Mouse (Mus musculus) monocyte, adult 5-6 weeks (primary cell): ENCODE measurements around the gene Nol8. TPM values are rescaled to one million over a fixed set of nuclear protein-coding genes. Genes with fewer than 3 reads are reported as not detected.

Source experiments
- ATAC-seq: fragments of 153-309, 156-312 bp; replicated peaks from 2 replicates; pipeline ENCODE4 v1.8.0; 2017; ENCODE audit warnings: mild to moderate bottlenecking; ENCODE audit not compliant: low TSS enrichment, insufficient number of reproducible peaks, severe bottlenecking, poor library complexity, low FRiP score
- total RNA-seq: library from RNA; stranded (forward); fragments of 200-1000, 200-491, 200-594 nt; gene quantifications from 3 replicates; pipeline ENCODE4 v1.2.3, GENCODE M21; 2017

The Nol8 gene
- total RNA-seq, 1 experiment from 2014 or later, result 37.5 TPM

DNA sequence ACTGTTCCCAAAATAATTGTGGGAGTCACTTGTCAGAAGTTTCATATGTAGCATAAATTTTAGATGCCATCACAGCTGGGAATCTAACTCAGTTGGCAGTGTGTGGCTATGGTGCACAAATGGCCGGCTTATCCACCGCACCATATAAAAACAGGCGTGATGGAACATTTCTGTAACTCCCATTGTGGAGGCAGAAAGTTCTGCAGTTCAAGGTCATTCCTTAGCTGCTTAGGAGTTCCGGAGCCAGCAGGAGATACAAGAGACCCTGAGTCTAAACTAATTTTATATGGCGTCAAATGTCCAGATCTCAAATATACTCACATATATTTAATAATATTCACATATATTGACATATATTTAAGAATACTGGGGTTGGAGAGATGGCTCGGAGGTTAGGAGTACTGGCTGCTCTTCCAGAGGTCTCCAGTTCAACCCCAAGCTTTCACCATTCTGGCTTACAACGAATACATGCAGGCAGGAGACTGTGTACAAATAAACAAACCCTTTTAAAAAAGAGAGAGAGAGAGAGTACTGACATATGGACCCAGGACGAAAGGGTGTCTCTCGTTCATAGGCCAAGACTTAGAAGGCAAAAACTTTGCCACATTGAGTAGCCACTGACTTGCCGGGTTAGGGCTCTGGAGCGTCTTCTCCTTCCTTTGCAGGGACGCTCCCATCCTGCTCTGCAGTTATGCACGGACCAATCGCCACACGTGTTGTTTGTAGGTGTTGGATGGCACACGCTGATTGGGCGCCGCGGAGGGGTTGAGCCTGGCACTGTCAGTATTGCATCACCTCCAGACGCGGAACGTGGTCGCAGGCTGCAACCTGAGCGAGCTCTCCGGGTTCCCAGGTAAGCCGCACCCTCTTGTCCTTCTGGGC lies 28.7 kb downstream of the Nol8 start, which contains the start of gene Iars:
Iars (plus strand) TSS at position 750 of the 882 bp plus-strand sequence.
- ATAC-seq, result peak; percentile 100

DNA sequence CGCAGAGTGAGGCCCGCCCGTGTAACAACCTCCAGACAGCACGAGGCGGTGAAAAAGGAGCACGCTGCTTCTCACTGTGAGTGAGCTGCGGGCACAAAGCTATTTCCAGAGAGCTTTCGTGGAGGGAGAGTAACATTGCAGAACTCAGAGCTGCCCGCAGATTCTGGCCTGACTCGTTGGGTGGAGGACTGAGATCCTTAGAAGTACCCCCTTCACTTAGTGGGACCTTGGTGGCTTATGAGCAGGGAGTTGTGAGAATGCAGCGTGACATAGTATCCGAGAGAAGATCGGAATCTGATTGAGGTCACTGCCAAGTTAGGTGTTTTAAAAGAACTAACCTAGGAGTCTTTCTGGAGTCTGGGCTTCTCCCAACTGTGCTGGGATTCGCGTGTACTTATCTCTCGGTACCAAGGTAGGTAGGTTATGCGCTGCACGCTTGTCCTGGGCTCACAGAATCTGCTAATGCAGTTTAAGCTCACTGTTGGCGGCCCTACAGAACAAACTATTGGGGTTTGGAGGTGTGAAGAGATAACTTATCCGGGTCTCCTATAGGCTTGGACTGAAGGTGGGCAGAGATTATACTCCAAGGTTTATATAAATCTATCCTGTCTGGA lies 29.5 kb downstream of the Nol8 start:
- ATAC-seq, result no peak

GRCm38 (mm10) chr13:49684266-49684665 lies 31.4 kb downstream of the Nol8 start:
- no peak for ATAC-seq

GRCm38 (mm10) chr13:49691056-49691455 lies 38.2 kb downstream of the Nol8 start:
- ATAC-seq, result no peak

DNA sequence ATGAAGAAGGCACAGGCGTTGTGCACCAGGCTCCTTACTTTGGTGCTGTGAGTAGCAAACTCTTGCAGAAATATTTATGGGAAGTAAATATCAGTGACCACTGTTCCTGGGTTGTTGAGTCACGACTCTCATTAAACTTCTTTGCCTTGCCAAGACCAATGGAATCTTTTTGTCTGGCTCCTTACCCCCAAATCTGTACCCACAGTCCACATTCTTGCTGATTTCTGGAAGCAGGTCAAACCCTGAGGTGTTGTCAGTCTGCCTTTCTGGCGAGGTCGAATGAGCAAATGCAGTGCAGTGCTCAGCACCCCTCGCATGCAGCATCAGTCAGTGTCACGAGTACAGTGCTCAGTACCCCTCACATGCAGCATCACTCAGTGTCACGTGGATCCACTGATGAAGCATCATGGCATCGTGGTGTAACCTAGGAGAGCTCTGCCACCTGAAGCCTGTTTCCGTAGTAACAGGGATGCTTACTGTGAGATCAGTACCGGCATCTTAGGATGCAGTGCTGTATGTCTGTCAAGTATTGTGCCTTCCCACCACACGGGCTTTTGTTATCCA lies 50.4 kb downstream of the Nol8 start:
- no peak for ATAC-seq

DNA sequence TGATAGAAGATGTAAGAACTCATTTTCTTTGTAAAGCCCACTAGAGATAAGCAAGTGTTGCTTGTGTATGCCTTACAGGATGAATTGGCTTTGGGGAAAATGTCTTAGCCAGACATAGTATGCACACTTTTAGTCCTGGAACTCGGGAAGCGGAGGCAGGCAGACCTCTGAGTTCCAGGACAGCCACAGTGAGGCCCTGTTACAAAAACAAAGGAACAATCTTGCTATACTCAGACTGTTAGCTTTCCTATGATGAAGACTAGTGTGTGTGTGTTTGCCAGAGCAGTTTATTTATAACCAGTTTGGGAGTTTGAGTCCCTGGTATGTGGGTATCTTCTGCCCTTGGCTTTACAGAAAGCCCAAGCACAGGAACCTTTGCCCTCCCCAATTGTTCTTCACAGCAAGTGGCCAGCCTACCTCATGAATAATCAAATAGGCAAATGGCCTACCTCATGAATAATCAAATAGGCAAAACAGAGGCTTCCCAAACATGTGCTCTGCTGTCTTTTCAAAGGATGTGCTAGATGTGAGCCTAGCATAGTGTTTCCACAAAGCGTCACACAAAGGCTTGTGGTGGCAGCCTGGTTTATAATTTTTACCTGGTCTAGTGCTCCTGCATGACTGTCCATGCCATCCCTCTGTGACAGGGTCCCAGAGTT lies 53.3 kb downstream of the Nol8 start:
- no peak for ATAC-seq

DNA sequence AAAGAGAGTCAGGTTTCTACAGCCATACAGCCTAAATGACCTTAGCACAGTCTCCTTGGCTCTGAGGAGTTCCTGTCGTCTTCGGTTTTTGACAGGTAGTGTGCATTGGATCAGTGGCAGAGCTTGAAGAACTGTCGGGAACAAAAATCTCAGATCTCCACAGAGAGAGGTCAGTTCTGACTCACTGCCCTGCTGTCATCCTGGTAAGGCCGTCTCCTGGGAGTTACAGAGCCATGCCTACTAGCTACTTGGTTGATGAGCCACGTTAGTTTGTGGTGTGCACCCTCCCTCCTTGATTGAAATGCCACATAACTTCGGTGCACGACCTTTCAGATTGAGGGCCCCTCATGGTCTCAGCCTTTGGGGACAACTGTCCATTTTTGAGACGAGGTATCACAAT lies 55.4 kb downstream of the Nol8 start:
- ATAC-seq, result no peak

DNA sequence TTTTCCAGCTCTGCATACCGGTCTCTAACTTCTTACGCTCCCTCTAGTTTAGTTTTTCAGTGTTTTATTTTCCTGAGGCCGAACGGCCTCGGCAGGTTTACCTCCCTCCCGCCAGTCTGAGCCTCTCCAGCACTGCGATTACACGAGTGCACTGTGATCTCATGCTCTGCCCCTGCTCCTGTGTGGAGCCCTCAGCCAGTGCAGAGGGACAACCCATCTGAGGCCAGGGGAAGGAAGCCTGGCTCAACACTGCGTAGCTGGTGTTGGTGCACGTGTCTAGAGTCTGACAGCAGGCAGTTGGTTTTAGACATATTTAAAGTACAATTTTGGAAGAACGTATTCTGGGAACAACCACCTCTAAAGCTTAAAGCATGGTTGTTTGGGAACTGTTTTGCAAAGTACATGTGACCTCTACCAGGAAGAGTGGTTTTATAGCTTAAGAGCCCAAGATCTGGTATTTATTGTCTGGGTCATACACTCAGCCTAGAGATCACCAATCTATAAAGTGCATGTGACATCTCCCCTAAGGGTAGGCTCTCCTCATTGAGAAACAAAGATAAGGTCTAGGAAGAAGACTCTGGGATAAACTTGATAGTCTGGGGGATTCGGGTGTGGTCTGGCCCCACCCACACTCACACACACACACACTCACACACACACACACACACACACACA lies 59.3 kb downstream of the Nol8 start:
- ATAC-seq, result no peak

- no peak for ATAC-seq
Observed at GRCm38 (mm10) chr13:49719310-49719709, 66.4 kb downstream of the Nol8 start.

Other genes starting within 250 kb of the Nol8 start
- gene Ippk, start 231.8 kb upstream of the Nol8 start, total RNA-seq, result 5.0 to 8.4 TPM (median 7.5 TPM) in 3 replicates
- 1.9 to 2.1 TPM (median 2.0 TPM) in 3 replicates for gene Tes3-ps, start 159.8 kb upstream of the Nol8 start, total RNA-seq
- gene Ecm2, start 148.3 kb upstream of the Nol8 start, total RNA-seq, result 0.21 TPM in 1 of 3 replicates, not detected in the others
- gene Aspn, start 108.6 kb upstream of the Nol8 start, total RNA-seq, result not detected in 3 replicates
- not detected in 3 replicates for gene Omd, start 70.6 kb upstream of the Nol8 start, total RNA-seq
- not detected in 3 replicates for gene Ogn, start 45.0 kb upstream of the Nol8 start, total RNA-seq
- gene Cenpp, start 293 bp upstream of the Nol8 start, total RNA-seq, result 2.4 to 4.6 TPM (median 2.9 TPM) in 3 replicates
- gene Iars, start 29.0 kb downstream of the Nol8 start, total RNA-seq, result 22.2 to 34.1 TPM (median 22.9 TPM) in 3 replicates
- not detected in 3 replicates for gene Gm30302, start 145.9 kb downstream of the Nol8 start, total RNA-seq